Mouse (Mus musculus): ENCODE data around the gene Ephx1.
"Not testable (repeated sequence)": the region's sequence is repeated elsewhere in the genome, so short reads cannot be mapped to it uniquely, and the experiment has no call there.

Ephx1 gene

GRCm38 (mm10) chr1:181013446-181013845 lies 7.3 kb downstream of the Ephx1 start:
- DNase-seq (ENCODE audit: low read depth, low spot score): no peak

GRCm38 (mm10) chr1:181012416-181012815 lies 8.3 kb downstream of the Ephx1 start:
- DNase-seq (ENCODE audit: low read depth, low spot score): no peak

GRCm38 (mm10) chr1:181011601-181012000 lies 9.1 kb downstream of the Ephx1 start:
- DNase-seq (ENCODE audit: low read depth, low spot score): no peak

- no peak for DNase-seq (ENCODE audit: low read depth, low spot score)
Measured at GRCm38 (mm10) chr1:181010171-181010932, 10.4 kb downstream of the Ephx1 start.

- DNase-seq (ENCODE audit: low read depth, low spot score): no peak
Measured at GRCm38 (mm10) chr1:181009754-181010153, 10.9 kb downstream of the Ephx1 start.

GRCm38 (mm10) chr1:181009011-181009590 lies 11.6 kb downstream of the Ephx1 start:
- DNase-seq (ENCODE audit: low read depth, low spot score): no peak

- no peak for DNase-seq (ENCODE audit: low read depth, low spot score)
Measured at GRCm38 (mm10) chr1:181008266-181008665, 12.4 kb downstream of the Ephx1 start.

- no peak for DNase-seq (ENCODE audit: low read depth, low spot score)
Measured at GRCm38 (mm10) chr1:181007831-181008230, 12.9 kb downstream of the Ephx1 start.

GRCm38 (mm10) chr1:181005331-181005730 lies 15.4 kb downstream of the Ephx1 start:
- no peak for DNase-seq (ENCODE audit: low read depth, low spot score)

- no peak for DNase-seq (ENCODE audit: low read depth, low spot score)
Measured at GRCm38 (mm10) chr1:181003790-181004189, 16.9 kb downstream of the Ephx1 start.

- no peak for DNase-seq (ENCODE audit: low read depth, low spot score)
Measured at GRCm38 (mm10) chr1:181001621-181002020, 19.1 kb downstream of the Ephx1 start.

GRCm38 (mm10) chr1:181001217-181001616 lies 19.5 kb downstream of the Ephx1 start:
- no peak for DNase-seq (ENCODE audit: low read depth, low spot score)

GRCm38 (mm10) chr1:181000501-181001092 lies 20.1 kb downstream of the Ephx1 start:
- DNase-seq (ENCODE audit: low read depth, low spot score): no peak

- DNase-seq (ENCODE audit: low read depth, low spot score): no peak
Measured at GRCm38 (mm10) chr1:180992142-180992541, 28.6 kb downstream of the Ephx1 start.

GRCm38 (mm10) chr1:180990671-180991070 lies 30.0 kb downstream of the Ephx1 start:
- DNase-seq (ENCODE audit: low read depth, low spot score): no peak

- peak; percentile 54 for DNase-seq (ENCODE audit: low read depth, low spot score)
Measured at GRCm38 (mm10) chr1:180987759-180988158, 32.9 kb downstream of the Ephx1 start.

- DNase-seq (ENCODE audit: low read depth, low spot score): no peak
Measured at GRCm38 (mm10) chr1:180986701-180987100, 34.0 kb downstream of the Ephx1 start.

GRCm38 (mm10) chr1:180981298-180982046 lies 39.2 kb downstream of the Ephx1 start:
- DNase-seq (ENCODE audit: low read depth, low spot score): not testable (repeated sequence)

GRCm38 (mm10) chr1:180980464-180980863 lies 40.2 kb downstream of the Ephx1 start:
- DNase-seq (ENCODE audit: low read depth, low spot score): no peak

- no peak for DNase-seq (ENCODE audit: low read depth, low spot score)
Measured at GRCm38 (mm10) chr1:180979484-180980251, 41.0 kb downstream of the Ephx1 start.

- no peak for DNase-seq (ENCODE audit: low read depth, low spot score)
Measured at GRCm38 (mm10) chr1:180976110-180976679, 44.5 kb downstream of the Ephx1 start.
